Mouse (Mus musculus): Measurements from ENCODE around the gene Mrps27. TPM values are rescaled to one million over a fixed set of nuclear protein-coding genes. Genes with fewer than 3 reads are reported as not detected.

Mrps27 gene
- polyA plus RNA-seq, 1 experiment from 2014 or later, result 36.3 TPM

GRCm38 (mm10) chr13:99443484-99444175 is 99.0 kb downstream of the Mrps27 start:
- H3K4me2 ChIP-seq, result no peak overlapping the region
- H3K27me3 ChIP-seq, result peaks cover 5% of the 10 kb centered on the region; the same call in 1 of the 2 replicates
- H3K4me1 ChIP-seq (replicated peaks), result no peaks in the 10 kb centered on the region
- H3K4me3 ChIP-seq (replicated peaks), result no peak overlapping the region
- H3K9me3 ChIP-seq (replicated peaks), result no peaks in the 10 kb centered on the region
- no peak overlapping the region for H3K27ac ChIP-seq
- no peak overlapping the region for H3K9ac ChIP-seq
- no peak for DNase-seq
- 67% methylated on average over 7 of the region's 7 CpGs for WGBS (ENCODE audit: insufficient replicate concordance)
- no peaks in the 10 kb centered on the region for H3K36me3 ChIP-seq
- no peak for ATAC-seq (ENCODE audit: low read depth)

GRCm38 (mm10) chr13:99444431-99444871 is 99.9 kb downstream of the Mrps27 start:
- H3K4me1 ChIP-seq (replicated peaks), result no peaks in the 10 kb centered on the region
- ATAC-seq (ENCODE audit: low read depth), result no peak
- H3K4me2 ChIP-seq, result no peak overlapping the region
- H3K9ac ChIP-seq, result no peak overlapping the region
- H3K27me3 ChIP-seq, result peaks cover 5% of the 10 kb centered on the region; the same call in 1 of the 2 replicates
- H3K9me3 ChIP-seq (replicated peaks), result no peaks in the 10 kb centered on the region
- H3K4me3 ChIP-seq (replicated peaks), result no peak overlapping the region
- H3K36me3 ChIP-seq, result no peaks in the 10 kb centered on the region
- DNase-seq, result no peak
- H3K27ac ChIP-seq, result no peak overlapping the region
- WGBS (ENCODE audit: insufficient replicate concordance), result 15% methylated on average over 10 of the region's 10 CpGs

DNA sequence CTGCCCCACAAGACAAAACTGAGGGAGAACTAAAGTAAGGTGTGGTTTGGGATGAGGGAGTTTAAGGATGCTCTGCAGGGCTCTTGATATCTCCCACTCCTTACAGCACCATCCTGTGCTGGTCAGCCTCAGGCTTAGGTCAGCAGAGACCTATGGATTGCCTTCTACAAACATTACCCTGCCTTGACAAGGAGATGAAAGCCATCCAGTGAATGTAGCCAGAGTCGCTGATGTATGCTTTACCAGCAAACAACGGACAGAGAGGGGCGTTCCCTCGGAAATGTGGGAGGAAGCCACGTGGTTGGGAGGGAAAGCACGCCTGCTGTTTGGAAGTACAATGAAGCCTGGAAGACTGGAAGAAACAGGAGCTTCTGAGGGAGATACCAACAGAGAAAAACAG is 100.3 kb downstream of the Mrps27 start:
- Histone ChIP-seq H3K36me3 (no peaks in the 10 kb centered on the region), H3K4me1 (replicated peaks) (no peaks in the 10 kb centered on the region), H3K9ac (no peak overlapping the region), H3K4me2 (no peak overlapping the region), H3K4me3 (replicated peaks) (no peak overlapping the region), H3K27ac (no peak overlapping the region), H3K9me3 (replicated peaks) (no peaks in the 10 kb centered on the region), H3K27me3 (peaks cover 5% of the 10 kb centered on the region; the same call in 1 of the 2 replicates)
- ATAC-seq (ENCODE audit: low read depth) (no peak), DNase-seq (no peak)
- WGBS (ENCODE audit: insufficient replicate concordance), result 3% methylated on average over 6 of the region's 6 CpGs

DNA sequence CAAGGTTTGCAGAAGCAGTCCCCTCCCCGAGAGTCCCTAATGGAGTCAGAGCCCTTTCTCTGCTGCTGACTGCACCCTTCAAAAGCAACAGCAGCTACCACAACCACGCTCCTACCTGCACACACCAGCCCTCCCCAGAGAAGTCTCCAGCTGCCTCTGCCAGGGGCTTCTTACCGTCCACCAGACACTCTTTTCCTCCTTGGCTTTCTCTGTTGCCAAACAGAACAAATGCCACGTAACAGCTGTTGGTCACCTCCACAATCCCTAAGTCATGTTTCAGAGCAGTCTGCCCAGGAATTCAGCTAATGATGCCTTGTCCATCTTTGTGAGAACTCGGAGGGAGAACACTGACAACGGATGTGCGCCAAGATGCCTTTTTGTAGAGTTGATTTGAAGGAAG is 102.4 kb downstream of the Mrps27 start:
- peaks cover 5% of the 10 kb centered on the region; the same call in 1 of the 2 replicates for H3K27me3 ChIP-seq
- H3K4me1 ChIP-seq (replicated peaks), result no peaks in the 10 kb centered on the region
- no peak for ATAC-seq (ENCODE audit: low read depth)
- H3K9me3 ChIP-seq (replicated peaks), result no peaks in the 10 kb centered on the region
- no peaks in the 10 kb centered on the region for H3K36me3 ChIP-seq
- no peak overlapping the region for H3K9ac ChIP-seq
- H3K4me2 ChIP-seq, result no peak overlapping the region
- DNase-seq, result no peak
- WGBS (ENCODE audit: insufficient replicate concordance), result 62% methylated on average over 7 of the region's 7 CpGs
- no peak overlapping the region for H3K27ac ChIP-seq
- H3K4me3 ChIP-seq (replicated peaks), result no peak overlapping the region

DNA sequence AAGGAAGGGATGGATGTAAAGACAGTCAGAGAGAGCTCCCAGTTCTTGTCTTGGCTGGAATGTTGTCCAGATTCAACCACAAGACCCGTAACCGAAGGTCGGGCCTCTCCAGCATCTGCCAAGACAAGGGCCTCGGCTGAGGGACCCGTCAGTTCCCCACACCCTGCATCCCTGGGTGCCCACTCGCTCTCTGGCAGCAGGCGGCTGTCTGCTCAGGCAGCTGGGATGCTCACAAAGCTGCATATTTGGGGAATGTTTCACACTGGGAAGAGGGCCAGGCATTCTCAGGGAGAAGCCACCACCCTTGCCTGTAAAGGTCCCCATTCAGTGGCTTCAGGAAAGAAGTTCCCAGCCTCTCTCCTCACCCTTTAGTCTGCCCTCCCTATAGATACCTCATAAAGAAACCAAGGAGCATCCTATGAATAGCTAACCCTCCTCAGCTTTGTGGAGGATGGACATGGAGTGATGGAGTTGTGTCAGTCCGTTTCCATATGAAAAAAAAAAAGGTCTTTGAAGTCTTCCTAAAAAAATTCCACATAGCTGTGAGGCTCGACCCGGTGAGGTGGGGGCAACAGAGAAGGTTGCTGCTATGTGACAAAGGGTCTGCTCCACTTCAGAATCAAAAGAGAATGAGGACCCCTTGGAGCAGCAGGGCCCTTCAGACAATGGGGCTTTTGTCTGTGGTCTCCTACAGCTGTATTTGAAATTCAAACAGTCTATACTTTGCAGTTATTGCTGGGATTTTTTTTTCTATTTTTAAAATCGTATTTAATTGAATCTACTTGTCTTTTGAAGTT is 103.0 kb downstream of the Mrps27 start:
- DNase-seq (no peak), ATAC-seq (ENCODE audit: low read depth) (no peak)
- H3K27ac ChIP-seq, result no peak overlapping the region
- no peaks in the 10 kb centered on the region for H3K9me3 ChIP-seq (replicated peaks)
- no peaks in the 10 kb centered on the region for H3K36me3 ChIP-seq
- H3K4me2 ChIP-seq, result no peak overlapping the region
- peaks cover 5% of the 10 kb centered on the region; the same call in 1 of the 2 replicates for H3K27me3 ChIP-seq
- no peak overlapping the region for H3K4me3 ChIP-seq (replicated peaks)
- WGBS (ENCODE audit: insufficient replicate concordance), result 52% methylated on average over 11 of the region's 11 CpGs
- H3K9ac ChIP-seq, result no peak overlapping the region
- no peaks in the 10 kb centered on the region for H3K4me1 ChIP-seq (replicated peaks)

GRCm38 (mm10) chr13:99448278-99448677 is 103.7 kb downstream of the Mrps27 start:
- WGBS (ENCODE audit: insufficient replicate concordance), result 58% methylated on average over 4 of the region's 4 CpGs
- ATAC-seq (ENCODE audit: low read depth), result no peak
- Histone ChIP-seq H3K36me3 (no peaks in the 10 kb centered on the region), H3K9ac (no peak overlapping the region), H3K4me1 (replicated peaks) (no peaks in the 10 kb centered on the region), H3K27ac (no peak overlapping the region), H3K4me2 (no peak overlapping the region), H3K27me3 (peaks cover 5% of the 10 kb centered on the region; the same call in 1 of the 2 replicates), H3K9me3 (replicated peaks) (no peaks in the 10 kb centered on the region), H3K4me3 (replicated peaks) (no peak overlapping the region)
- no peak for DNase-seq

GRCm38 (mm10) chr13:99449547-99449946 is 105.0 kb downstream of the Mrps27 start:
- Histone ChIP-seq H3K4me1 (replicated peaks) (no peaks in the 10 kb centered on the region), H3K27ac (no peak overlapping the region), H3K36me3 (no peaks in the 10 kb centered on the region), H3K27me3 (peaks cover 1% of the 10 kb centered on the region; the same call in 1 of the 2 replicates), H3K9ac (no peak overlapping the region), H3K9me3 (replicated peaks) (no peaks in the 10 kb centered on the region), H3K4me2 (no peak overlapping the region), H3K4me3 (replicated peaks) (no peak overlapping the region)
- ATAC-seq (ENCODE audit: low read depth) (no peak), DNase-seq (no peak)
- WGBS (ENCODE audit: insufficient replicate concordance), result 59% methylated on average over 4 of the region's 4 CpGs

- H3K4me2 ChIP-seq, result no peak overlapping the region
- H3K9ac ChIP-seq, result no peak overlapping the region
- H3K36me3 ChIP-seq, result no peaks in the 10 kb centered on the region
- no peak for ATAC-seq (ENCODE audit: low read depth)
- no peak for DNase-seq
- no peak overlapping the region for H3K4me3 ChIP-seq (replicated peaks)
- 68% methylated on average over 7 of the region's 7 CpGs for WGBS (ENCODE audit: insufficient replicate concordance)
- no peaks in the 10 kb centered on the region for H3K9me3 ChIP-seq (replicated peaks)
- H3K27me3 ChIP-seq, result no peaks in the 10 kb centered on the region
- no peaks in the 10 kb centered on the region for H3K4me1 ChIP-seq (replicated peaks)
- H3K27ac ChIP-seq, result no peak overlapping the region
Observed at GRCm38 (mm10) chr13:99450766-99451165, 106.2 kb downstream of the Mrps27 start.

DNA sequence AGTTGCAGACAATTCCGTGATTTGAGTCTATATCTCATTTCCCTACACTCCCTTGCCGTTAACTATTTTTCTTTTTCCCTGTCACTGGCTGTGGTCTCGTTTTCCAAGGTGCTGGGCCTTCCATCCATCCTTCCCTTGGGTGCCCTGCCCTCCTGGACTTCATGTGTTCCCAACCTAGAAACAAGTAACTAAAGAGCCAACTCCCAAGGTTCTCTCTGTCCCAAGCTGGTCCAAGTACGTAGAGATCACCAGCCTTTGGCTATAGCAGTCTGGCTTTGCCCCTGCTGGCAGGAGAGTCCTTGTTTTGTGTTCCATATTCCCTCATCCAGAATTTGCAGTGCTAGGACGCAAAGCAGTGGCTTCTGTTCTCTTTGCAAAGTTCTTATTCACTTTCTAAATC is 106.7 kb downstream of the Mrps27 start:
- Histone ChIP-seq H3K27ac (no peak overlapping the region), H3K9me3 (replicated peaks) (no peaks in the 10 kb centered on the region), H3K27me3 (no peaks in the 10 kb centered on the region), H3K4me2 (no peak overlapping the region), H3K9ac (no peak overlapping the region), H3K36me3 (no peaks in the 10 kb centered on the region), H3K4me3 (replicated peaks) (no peak overlapping the region), H3K4me1 (replicated peaks) (no peaks in the 10 kb centered on the region)
- WGBS (ENCODE audit: insufficient replicate concordance), result 62% methylated on average over 5 of the region's 5 CpGs
- DNase-seq (no peak), ATAC-seq (ENCODE audit: low read depth) (no peak)

DNA sequence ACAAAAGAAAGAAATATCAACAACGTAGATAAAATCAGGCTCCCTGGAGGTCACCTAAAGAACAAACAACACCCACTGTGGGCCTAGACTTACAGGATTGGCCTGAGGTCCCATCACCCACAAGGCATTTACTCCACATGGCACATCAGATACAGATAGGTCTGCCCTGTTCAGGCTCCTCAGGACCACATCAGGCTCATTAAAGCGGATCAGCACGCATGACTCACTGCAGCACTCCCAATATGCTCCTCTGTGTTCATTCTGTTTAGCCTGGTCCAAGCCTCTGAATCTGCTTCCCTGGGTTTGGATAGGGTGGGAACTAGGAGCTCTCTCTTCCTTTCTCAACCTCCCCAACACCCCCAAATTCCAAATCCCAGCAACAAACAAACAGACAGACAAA is 107.9 kb downstream of the Mrps27 start:
- no peaks in the 10 kb centered on the region for H3K36me3 ChIP-seq
- no peak overlapping the region for H3K9ac ChIP-seq
- no peak overlapping the region for H3K4me2 ChIP-seq
- no peak overlapping the region for H3K27ac ChIP-seq
- H3K4me3 ChIP-seq (replicated peaks), result no peak overlapping the region
- no peaks in the 10 kb centered on the region for H3K27me3 ChIP-seq
- no peak for DNase-seq
- ATAC-seq (ENCODE audit: low read depth), result no peak
- H3K4me1 ChIP-seq (replicated peaks), result no peaks in the 10 kb centered on the region
- 79% methylated on average over 3 of the region's 3 CpGs for WGBS (ENCODE audit: insufficient replicate concordance)
- H3K9me3 ChIP-seq (replicated peaks), result no peaks in the 10 kb centered on the region

- DNase-seq, result no peak
- Histone ChIP-seq H3K27ac (no peak overlapping the region), H3K9ac (no peak overlapping the region), H3K27me3 (no peaks in the 10 kb centered on the region), H3K36me3 (no peaks in the 10 kb centered on the region), H3K4me2 (no peak overlapping the region), H3K4me1 (replicated peaks) (no peaks in the 10 kb centered on the region), H3K4me3 (replicated peaks) (no peak overlapping the region), H3K9me3 (replicated peaks) (no peaks in the 10 kb centered on the region)
- ATAC-seq (ENCODE audit: low read depth), result no peak
- WGBS (ENCODE audit: insufficient replicate concordance), result 67% methylated on average over 7 of the region's 7 CpGs
Observed at GRCm38 (mm10) chr13:99454977-99455376, 110.4 kb downstream of the Mrps27 start.

All from liver, embryonic 13.5 days (tissue).